Mouse (Mus musculus): ENCODE data around the gene Car9. TPM values are rescaled to one million over a fixed set of nuclear protein-coding genes. Genes with fewer than 3 reads are reported as not detected.
A peak's percentile ranks its signal among the peaks of the same experiment; 100 is the strongest.
"Not testable (repeated sequence)": the region's sequence is repeated elsewhere in the genome, so short reads cannot be mapped to it uniquely, and the experiment has no call there.

The Car9 gene
- polyA plus RNA-seq, 1 experiment = not detected

GRCm38 (mm10) chr4:43483535-43484091 lies 23.2 kb upstream of the Car9 start, which contains the start of gene Sit1:
Gene Sit1, minus strand, starts transcription at chr4:43483734.
- H3K4me3 ChIP-seq (ENCODE audit: insufficient read depth, low read depth, low read length) = no peak within 1 kb of the TSS
- H3K4me1 ChIP-seq (ENCODE audit: control insufficient read depth, insufficient read depth, insufficient read length, low read length) = no peaks in the 10 kb centered on the region
- H3K27ac ChIP-seq (replicated peaks; ENCODE audit: low read depth, low read length) = no peak within 1 kb of the TSS

- H3K27ac ChIP-seq (replicated peaks; ENCODE audit: low read depth, low read length); H3K4me1 ChIP-seq (ENCODE audit: control insufficient read depth, insufficient read depth, insufficient read length, low read length); H3K4me3 ChIP-seq (ENCODE audit: insufficient read depth, low read depth, low read length): not testable (repeated sequence)
These were observed 21.1 kb upstream of the Car9 start for GRCm38 (mm10) chr4:43485666-43486065.

GRCm38 (mm10) chr4:43489611-43490010 lies 17.2 kb upstream of the Car9 start:
- H3K4me3 ChIP-seq (ENCODE audit: insufficient read depth, low read depth, low read length) = no peak overlapping the region
- H3K4me1 ChIP-seq (ENCODE audit: control insufficient read depth, insufficient read depth, insufficient read length, low read length) = no peaks in the 10 kb centered on the region
- H3K27ac ChIP-seq (replicated peaks; ENCODE audit: low read depth, low read length) = no peak overlapping the region

GRCm38 (mm10) chr4:43490801-43491200 lies 16.0 kb upstream of the Car9 start:
- H3K27ac ChIP-seq (replicated peaks; ENCODE audit: low read depth, low read length) = no peak overlapping the region
- H3K4me1 ChIP-seq (ENCODE audit: control insufficient read depth, insufficient read depth, insufficient read length, low read length) = no peaks in the 10 kb centered on the region
- H3K4me3 ChIP-seq (ENCODE audit: insufficient read depth, low read depth, low read length) = no peak overlapping the region

- H3K4me3 ChIP-seq (ENCODE audit: insufficient read depth, low read depth, low read length) = peak overlapping the region; percentile 25
- no peaks in the 10 kb centered on the region for H3K4me1 ChIP-seq (ENCODE audit: control insufficient read depth, insufficient read depth, insufficient read length, low read length)
- no peak overlapping the region for H3K27ac ChIP-seq (replicated peaks; ENCODE audit: low read depth, low read length)
These were observed 14.5 kb upstream of the Car9 start for GRCm38 (mm10) chr4:43492101-43492820.

GRCm38 (mm10) chr4:43492821-43493185 lies 14.0 kb upstream of the Car9 start, which contains the start of gene Ccdc107:
Gene Ccdc107, plus strand, starts transcription at chr4:43492900.
- peak within 1 kb of the TSS; percentile 95 for H3K4me3 ChIP-seq (ENCODE audit: insufficient read depth, low read depth, low read length)
- H3K4me1 ChIP-seq (ENCODE audit: control insufficient read depth, insufficient read depth, insufficient read length, low read length) = no peaks in the 10 kb centered on the region
- 0 out of 2 replicates have a peak within 1 kb of the TSS, but pooled peaks have one; percentile 22 for H3K27ac ChIP-seq (replicated peaks; ENCODE audit: low read depth, low read length)

- H3K4me1 ChIP-seq (ENCODE audit: control insufficient read depth, insufficient read depth, insufficient read length, low read length) = no peaks in the 10 kb centered on the region
- H3K4me3 ChIP-seq (ENCODE audit: insufficient read depth, low read depth, low read length) = peak overlapping the region; percentile 95
- 0 out of 2 replicates have a peak overlapping the region, but pooled peaks have one; percentile 22 for H3K27ac ChIP-seq (replicated peaks; ENCODE audit: low read depth, low read length)
These were observed 13.4 kb upstream of the Car9 start for GRCm38 (mm10) chr4:43493186-43493845.

- peak overlapping the region; percentile 95 for H3K4me3 ChIP-seq (ENCODE audit: insufficient read depth, low read depth, low read length)
- no peaks in the 10 kb centered on the region for H3K4me1 ChIP-seq (ENCODE audit: control insufficient read depth, insufficient read depth, insufficient read length, low read length)
These were observed 12.9 kb upstream of the Car9 start for GRCm38 (mm10) chr4:43493846-43494240.

GRCm38 (mm10) chr4:43496587-43496986 lies 10.2 kb upstream of the Car9 start:
- Histone ChIP-seq H3K27ac (replicated peaks; ENCODE audit: low read depth, low read length) (no peak overlapping the region), H3K4me3 (ENCODE audit: insufficient read depth, low read depth, low read length) (no peak overlapping the region), H3K4me1 (ENCODE audit: control insufficient read depth, insufficient read depth, insufficient read length, low read length) (no peaks in the 10 kb centered on the region)

More at GRCm38 (mm10) chr4:43493846-43494240, 12.9 kb upstream of the Car9 start:
- no peak overlapping the region for H3K27ac ChIP-seq (replicated peaks; ENCODE audit: low read depth, low read length)

GRCm38 (mm10) chr4:43497405-43497804 lies 9.4 kb upstream of the Car9 start:
- Histone ChIP-seq H3K4me1 (ENCODE audit: control insufficient read depth, insufficient read depth, insufficient read length, low read length) (no peaks in the 10 kb centered on the region), H3K27ac (replicated peaks; ENCODE audit: low read depth, low read length) (no peak overlapping the region), H3K4me3 (ENCODE audit: insufficient read depth, low read depth, low read length) (no peak overlapping the region)

GRCm38 (mm10) chr4:43497946-43498345 lies 8.8 kb upstream of the Car9 start:
- Histone ChIP-seq H3K4me1 (ENCODE audit: control insufficient read depth, insufficient read depth, insufficient read length, low read length) (no peaks in the 10 kb centered on the region), H3K27ac (replicated peaks; ENCODE audit: low read depth, low read length) (no peak overlapping the region), H3K4me3 (ENCODE audit: insufficient read depth, low read depth, low read length) (no peak overlapping the region)

GRCm38 (mm10) chr4:43498983-43499382 lies 7.8 kb upstream of the Car9 start:
- H3K4me1 ChIP-seq (ENCODE audit: control insufficient read depth, insufficient read depth, insufficient read length, low read length) = no peaks in the 10 kb centered on the region
- no peak overlapping the region for H3K27ac ChIP-seq (replicated peaks; ENCODE audit: low read depth, low read length)
- peak overlapping the region; percentile 62 for H3K4me3 ChIP-seq (ENCODE audit: insufficient read depth, low read depth, low read length)

- H3K27ac ChIP-seq (replicated peaks; ENCODE audit: low read depth, low read length) = no peak within 1 kb of the TSS
- H3K4me1 ChIP-seq (ENCODE audit: control insufficient read depth, insufficient read depth, insufficient read length, low read length) = no peaks in the 10 kb centered on the region
- H3K4me3 ChIP-seq (ENCODE audit: insufficient read depth, low read depth, low read length) = peak within 1 kb of the TSS; percentile 62
These were observed 7.1 kb upstream of the Car9 start, which contains the start of gene Arhgef39 for GRCm38 (mm10) chr4:43499407-43500333. Gene Arhgef39, minus strand, starts transcription at chr4:43499695.

- no peak overlapping the region for H3K27ac ChIP-seq (replicated peaks; ENCODE audit: low read depth, low read length)
These were observed 3.7 kb upstream of the Car9 start for GRCm38 (mm10) chr4:43503041-43503440.

GRCm38 (mm10) chr4:43503506-43503905 lies 3.3 kb upstream of the Car9 start:
- Histone ChIP-seq H3K27ac (replicated peaks; ENCODE audit: low read depth, low read length) (no peak overlapping the region), H3K4me3 (ENCODE audit: insufficient read depth, low read depth, low read length) (no peak overlapping the region), H3K4me1 (ENCODE audit: control insufficient read depth, insufficient read depth, insufficient read length, low read length) (no peaks in the 10 kb centered on the region; the same call in 1 of the 2 replicates)

More at GRCm38 (mm10) chr4:43503041-43503440, 3.7 kb upstream of the Car9 start:
- Histone ChIP-seq H3K4me1 (ENCODE audit: control insufficient read depth, insufficient read depth, insufficient read length, low read length) (no peaks in the 10 kb centered on the region), H3K4me3 (ENCODE audit: insufficient read depth, low read depth, low read length) (no peak overlapping the region)

All from brown adipose tissue, adult 24 weeks (tissue).